Comparison of ENCODE assay signal across 20 mouse cellular contexts in genomic region chr5:148716633-148717032, GRCm38 (mm10).
"Had no signal": no experiment of that assay in that cellular context is flagged by ENCODE, and none has a peak within 500 bp of the region (broad histone marks: within the 10 kb centered on the region; RNA-seq: fewer than 3 reads in every experiment).

No protein-coding gene starts in this region.

- H3K4me2 ChIP-seq: kidney, embryonic 15.5 days; lung, embryonic 15.5 days; midbrain, embryonic 13.5 days had no signal

- H3K4me3 ChIP-seq: kidney, embryonic 15.5 days; left cerebral cortex, adult 2 months; lung, embryonic 15.5 days; megakaryocyte, embryonic 14.5 days; midbrain, embryonic 10.5 days; midbrain, embryonic 13.5 days had no signal

- H3K27me3 ChIP-seq: kidney, embryonic 15.5 days; lung, embryonic 15.5 days; midbrain, embryonic 13.5 days had no signal

- ATAC-seq: midbrain, embryonic 13.5 days had no signal

- H3K9me3 ChIP-seq: lung, embryonic 15.5 days had no signal

- H3K4me1 ChIP-seq: kidney, embryonic 15.5 days; megakaryocyte, embryonic 14.5 days; midbrain, embryonic 13.5 days had no signal

- H3K27ac ChIP-seq: kidney, embryonic 15.5 days; left cerebral cortex, adult 2 months; lung, embryonic 15.5 days; midbrain, embryonic 10.5 days; midbrain, embryonic 13.5 days; stomach, postnatal 0 days had no signal

- DNase-seq: kidney, adult 11 months; kidney, adult 8-10 months; kidney, postnatal 10 days; kidney, postnatal 36 days; layer of hippocampus, postnatal 36 days; lung, adult 18-20 months; lung, postnatal 10 days; lung, postnatal 36 days; right cerebral cortex, adult 18-20 months; right cerebral cortex, postnatal 14 days; right cerebral cortex, postnatal 4 days; thymus, adult 18-20 months; thymus, postnatal 36 days had no signal

- H3K9ac ChIP-seq: kidney, embryonic 15.5 days; lung, embryonic 15.5 days; midbrain, embryonic 13.5 days had no signal

- H3K36me3 ChIP-seq: kidney, embryonic 15.5 days; lung, embryonic 15.5 days; midbrain, embryonic 10.5 days; midbrain, embryonic 13.5 days had no signal
